Mouse (Mus musculus) heart, postnatal 25 days (tissue): ENCODE results near the gene Kmt5a. TPM values are rescaled to one million over a fixed set of nuclear protein-coding genes. Genes with fewer than 3 reads are reported as not detected.
"Not testable (repeated sequence)": the region's sequence is repeated elsewhere in the genome, so short reads cannot be mapped to it uniquely, and the experiment has no call there.

ENCODE experiments used
- DNase-seq: peaks from one replicate; pipeline ENCODE4 v3.0.0; 2022; ENCODE audit warnings: low spot score
- intact Hi-C: fragments of 180-260 bp; cut with DNase I; formaldehyde crosslinking; loops from one replicate; pipeline ENCODE4 v1.15.1; 2025
- total RNA-seq, 2 experiments: library from RNA; stranded (reverse); gene quantifications; 2 replicates each; pipeline ENCODE4 v1.2.3; 2021

Gene Kmt5a
- total RNA-seq, 2 experiments from 2014 or later = 221 to 226 TPM

DNA sequence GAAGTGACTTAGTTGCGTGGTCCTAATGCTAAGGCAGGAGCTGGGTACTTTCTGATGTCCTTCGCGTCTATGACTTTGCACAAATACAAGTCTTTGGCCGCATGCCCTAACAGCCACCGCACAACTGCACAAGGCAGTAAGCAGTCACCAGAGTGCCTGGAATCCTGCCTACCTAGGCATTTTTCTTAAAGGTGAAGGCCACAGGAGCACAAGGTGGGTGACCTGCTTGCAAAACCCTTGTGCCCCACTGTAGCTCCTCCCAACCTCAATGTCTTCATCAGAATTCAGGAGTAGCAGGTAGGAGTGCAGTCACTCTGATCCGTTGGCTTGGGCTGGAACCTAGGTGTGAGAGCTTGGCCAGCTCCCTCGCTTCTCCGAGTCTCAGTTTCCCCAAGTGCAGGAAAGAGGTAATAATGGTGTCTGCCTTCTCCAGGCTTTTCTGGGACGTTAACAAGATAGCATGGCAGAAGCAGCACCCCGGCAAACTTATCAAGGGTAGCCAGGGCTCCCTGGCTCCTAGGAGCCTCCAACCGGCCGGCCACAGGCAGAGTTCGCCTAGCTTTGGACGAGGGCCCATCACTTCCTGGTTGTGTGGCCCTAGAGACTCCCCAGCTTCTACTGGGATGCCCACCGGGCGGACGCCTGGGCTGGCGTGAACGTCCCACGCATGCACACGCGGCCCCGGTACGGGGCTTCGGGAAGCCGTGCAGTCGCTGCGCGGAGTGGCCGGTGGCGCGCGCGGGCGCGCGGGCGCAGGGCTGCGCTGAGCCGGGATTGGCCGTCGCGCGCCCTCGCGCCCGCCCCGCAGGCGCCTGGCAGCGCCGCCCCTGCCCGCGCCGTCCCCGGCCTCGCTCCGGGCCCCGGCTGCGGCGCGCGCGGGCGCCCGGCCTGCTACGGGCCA lies 5.2 kb downstream of the Kmt5a start:
- peak; percentile 56 for DNase-seq
- intact Hi-C loops = loop anchor here (5.0 kb wide), 1 partner anchor 37 kb away; the partner anchor contains the start of gene Snrnp35

DNA sequence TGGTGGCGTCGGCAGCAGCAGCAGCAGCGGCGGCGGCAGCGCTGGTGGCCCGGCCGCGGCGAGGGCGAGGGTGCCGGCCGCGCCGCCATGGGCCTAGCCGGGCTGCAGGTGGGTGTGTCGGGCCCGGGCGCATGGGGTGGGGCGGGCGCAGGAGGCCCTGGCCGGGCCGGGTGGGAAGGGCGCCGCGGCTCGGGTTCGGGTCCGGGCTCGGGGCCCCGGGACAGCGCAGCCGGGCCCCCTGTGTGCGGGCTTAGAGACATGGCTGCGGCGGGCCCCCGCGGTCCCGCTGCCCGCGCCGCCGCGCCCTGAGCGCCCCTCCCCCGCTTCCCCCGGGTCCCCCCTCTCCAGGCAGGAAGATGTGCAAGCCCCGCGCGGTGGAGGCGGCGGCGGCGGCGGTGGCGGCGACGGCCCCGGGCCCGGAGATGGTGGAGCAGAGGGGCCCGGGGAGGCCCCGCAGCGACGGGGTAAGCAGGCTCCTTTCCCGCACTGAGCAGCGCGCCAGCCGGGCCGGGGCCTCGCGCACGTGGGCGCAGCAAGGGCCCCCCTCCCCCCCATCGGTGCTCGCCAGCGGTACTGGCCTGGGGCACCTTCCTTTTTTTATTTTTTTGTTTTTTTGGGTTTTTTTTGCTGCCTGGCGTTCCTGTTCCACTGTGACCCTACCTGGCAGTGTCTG lies 6.0 kb downstream of the Kmt5a start:
- no peak for DNase-seq
- intact Hi-C loops = loop anchor here (5.0 kb wide), 1 partner anchor 37 kb away; the partner anchor contains the start of gene Snrnp35

- intact Hi-C loops = loop anchor here (5.0 kb wide), 1 partner anchor 36 kb away; the partner anchor contains the start of gene Snrnp35
- DNase-seq = peak; percentile 60
Observed at GRCm38 (mm10) chr5:124446301-124446881, 6.7 kb downstream of the Kmt5a start.

- intact Hi-C loops = loop anchor here (5.0 kb wide), 1 partner anchor 33 kb away; the partner anchor contains the start of gene Snrnp35
- DNase-seq = no peak
Observed at GRCm38 (mm10) chr5:124449494-124449893, 9.8 kb downstream of the Kmt5a start.

- no peak for DNase-seq
- intact Hi-C loops = no loop called here
Observed at GRCm38 (mm10) chr5:124450051-124450450, 10.3 kb downstream of the Kmt5a start.

GRCm38 (mm10) chr5:124450641-124451340 lies 11.1 kb downstream of the Kmt5a start:
- intact Hi-C loops = no loop called here
- no peak for DNase-seq

GRCm38 (mm10) chr5:124452494-124453228 lies 12.9 kb downstream of the Kmt5a start:
- intact Hi-C loops = no loop called here
- no peak for DNase-seq

DNA sequence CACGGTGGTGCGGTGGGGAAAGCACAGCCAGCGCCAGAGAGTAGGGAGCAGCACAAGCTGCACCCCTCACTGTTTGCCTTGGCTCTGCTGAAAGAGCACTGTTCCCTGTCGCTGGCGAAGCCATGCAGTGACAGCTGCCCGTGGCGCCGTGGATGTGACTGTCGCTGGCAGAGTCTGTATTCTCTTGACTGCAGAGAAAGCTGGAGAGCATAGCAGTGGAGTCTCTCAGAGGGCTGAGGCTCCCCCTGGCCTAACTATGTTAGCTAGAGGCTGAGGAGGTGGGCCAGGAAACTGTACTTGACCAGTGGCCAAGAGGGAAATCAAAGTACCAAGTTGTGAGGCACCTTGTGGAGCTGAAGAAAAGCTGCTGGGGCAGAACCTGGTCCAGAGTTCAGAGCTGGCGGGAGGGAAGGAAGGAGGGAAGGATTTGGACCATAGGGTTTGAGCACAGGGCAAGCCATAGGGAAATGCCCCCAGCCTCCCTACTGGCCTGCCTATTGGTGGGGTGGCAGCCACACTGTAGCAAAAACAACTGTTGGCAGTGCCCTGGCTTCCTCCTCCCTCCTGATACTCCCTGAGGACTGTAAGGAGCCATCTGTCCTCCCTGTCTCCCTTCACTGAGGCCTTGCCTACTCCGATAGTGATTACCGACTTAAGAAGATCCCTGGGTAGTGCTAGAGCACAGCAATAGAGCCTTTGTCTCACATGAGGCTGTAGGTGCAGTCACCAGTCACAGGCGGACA lies 13.8 kb downstream of the Kmt5a start:
- intact Hi-C loops = no loop called here

DNA sequence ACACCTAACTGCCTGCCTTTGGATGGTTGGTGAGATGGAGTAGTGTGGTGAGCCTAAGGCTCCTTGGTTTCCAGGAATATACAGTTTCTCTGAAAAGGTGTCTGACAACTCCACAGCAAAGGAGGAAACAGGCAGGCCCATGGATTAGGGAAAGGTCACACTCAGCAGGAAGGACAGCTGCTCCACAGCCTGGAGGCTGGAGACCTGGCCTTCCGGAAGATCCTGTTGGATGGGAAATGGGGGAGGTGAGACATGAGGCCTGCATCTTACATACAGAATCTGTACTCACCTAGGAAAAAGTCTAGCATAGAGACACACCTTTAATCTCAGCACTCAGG lies 14.3 kb downstream of the Kmt5a start:
- DNase-seq = no peak
- intact Hi-C loops = no loop called here

More for the DNA sequence above, 13.8 kb downstream of the Kmt5a start:
- no peak for DNase-seq

DNA sequence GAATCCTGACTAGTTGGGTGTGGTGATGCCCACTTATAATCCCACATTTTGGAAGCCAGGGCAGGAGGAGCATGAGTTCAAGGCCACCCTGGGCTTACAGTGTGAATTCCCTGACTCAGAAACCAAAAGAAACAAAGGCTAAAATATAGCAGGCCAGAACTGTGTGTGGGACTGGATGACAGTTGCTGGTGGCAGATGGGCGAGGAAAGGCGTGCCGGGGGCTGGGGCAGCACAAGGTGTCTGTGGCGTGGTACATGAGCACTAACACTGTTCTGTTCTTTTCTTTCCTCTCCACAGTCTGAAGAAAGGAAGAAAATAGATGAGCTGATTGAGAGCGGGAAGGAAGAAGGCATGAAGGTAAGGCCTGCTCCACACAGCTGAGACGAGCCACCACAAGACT lies 17.0 kb downstream of the Kmt5a start:
- no peak for DNase-seq
- intact Hi-C loops = no loop called here

- intact Hi-C loops = not testable (repeated sequence)
Observed at GRCm38 (mm10) chr5:124460922-124461321, 21.2 kb downstream of the Kmt5a start.

DNA sequence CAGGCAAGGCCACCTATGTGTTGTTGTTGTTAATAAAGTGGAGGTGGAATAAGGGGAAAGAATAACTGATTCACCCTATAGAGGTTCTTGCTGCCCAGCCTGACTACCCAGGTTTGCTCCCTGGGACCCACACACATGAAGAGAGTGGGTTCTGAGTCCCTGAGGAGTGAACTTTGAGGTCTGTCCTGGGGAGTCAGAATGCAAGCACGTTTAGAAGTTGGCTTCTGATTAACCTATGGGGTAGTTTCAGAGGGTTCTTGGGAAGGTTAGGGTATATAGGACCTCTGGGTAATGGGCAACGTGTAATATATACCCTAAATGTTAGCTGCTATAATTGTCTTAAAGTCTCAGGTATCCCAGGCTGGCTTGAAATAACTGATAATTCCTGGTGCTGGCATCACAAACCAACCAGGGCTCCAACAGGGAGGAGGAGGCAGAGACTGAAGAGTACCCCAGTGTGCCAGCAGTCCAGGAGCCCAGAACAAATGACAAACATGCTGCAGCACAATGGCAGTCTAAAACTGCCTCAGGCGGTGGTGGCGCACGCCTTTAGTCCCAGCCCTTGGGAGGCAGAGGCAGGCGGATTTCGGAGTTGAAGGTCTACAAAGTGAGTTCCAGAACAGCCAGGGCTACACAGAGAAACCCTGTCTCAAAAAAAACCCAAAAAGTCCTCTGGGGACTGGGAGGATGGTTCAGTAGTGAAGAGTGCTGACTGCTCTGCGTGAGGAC lies 22.7 kb downstream of the Kmt5a start:
- no peak for DNase-seq
- intact Hi-C loops = no loop called here

More at GRCm38 (mm10) chr5:124460922-124461321, 21.2 kb downstream of the Kmt5a start:
- DNase-seq = not testable (repeated sequence)

DNA sequence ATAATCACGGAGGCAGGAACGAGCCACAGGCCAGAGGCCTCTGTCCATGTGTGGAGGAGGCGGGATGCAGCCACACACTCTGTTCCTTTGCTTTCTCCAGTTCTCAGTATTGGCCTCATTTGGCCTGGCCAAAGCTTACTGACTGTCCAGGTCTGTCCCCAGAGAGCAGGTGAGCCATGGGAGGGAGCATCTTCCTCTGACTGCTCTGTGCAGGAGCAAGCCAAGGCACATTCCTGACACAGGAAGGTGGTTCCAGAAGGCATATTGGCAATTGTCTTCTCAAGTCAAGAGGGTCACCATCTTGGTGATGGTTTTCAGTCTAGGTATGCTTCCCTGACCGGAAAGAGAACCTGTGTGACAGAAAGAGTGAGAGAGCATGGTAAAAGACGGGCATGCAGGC lies 23.7 kb downstream of the Kmt5a start:
- intact Hi-C loops = no loop called here
- no peak for DNase-seq

DNA sequence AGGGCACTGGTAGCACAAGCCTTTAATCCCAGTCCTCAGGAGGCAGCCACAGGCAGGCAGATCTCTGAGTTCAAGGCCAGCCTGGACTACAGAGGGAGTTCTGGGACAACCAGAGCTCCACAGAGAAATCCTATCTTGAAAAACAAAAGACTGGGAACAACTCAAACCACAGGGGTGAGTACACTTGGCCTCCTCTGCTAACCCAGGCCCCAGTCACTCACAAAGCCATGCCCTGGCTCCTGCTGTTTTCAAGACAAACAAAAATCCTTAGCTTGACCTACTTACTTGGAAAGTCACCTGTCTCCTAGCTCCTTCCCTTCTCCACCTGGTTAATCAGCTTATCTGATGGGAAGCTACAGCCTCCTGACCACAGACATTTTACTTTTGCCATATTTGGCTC lies 25.2 kb downstream of the Kmt5a start:
- intact Hi-C loops = no loop called here
- DNase-seq = no peak

- no peak for DNase-seq
- intact Hi-C loops = no loop called here
Observed at GRCm38 (mm10) chr5:124467766-124468165, 28.0 kb downstream of the Kmt5a start.

GRCm38 (mm10) chr5:124468365-124468764 lies 28.6 kb downstream of the Kmt5a start:
- intact Hi-C loops = no loop called here
- no peak for DNase-seq

GRCm38 (mm10) chr5:124469486-124469885 lies 29.8 kb downstream of the Kmt5a start:
- intact Hi-C loops = no loop called here
- DNase-seq = no peak

DNA sequence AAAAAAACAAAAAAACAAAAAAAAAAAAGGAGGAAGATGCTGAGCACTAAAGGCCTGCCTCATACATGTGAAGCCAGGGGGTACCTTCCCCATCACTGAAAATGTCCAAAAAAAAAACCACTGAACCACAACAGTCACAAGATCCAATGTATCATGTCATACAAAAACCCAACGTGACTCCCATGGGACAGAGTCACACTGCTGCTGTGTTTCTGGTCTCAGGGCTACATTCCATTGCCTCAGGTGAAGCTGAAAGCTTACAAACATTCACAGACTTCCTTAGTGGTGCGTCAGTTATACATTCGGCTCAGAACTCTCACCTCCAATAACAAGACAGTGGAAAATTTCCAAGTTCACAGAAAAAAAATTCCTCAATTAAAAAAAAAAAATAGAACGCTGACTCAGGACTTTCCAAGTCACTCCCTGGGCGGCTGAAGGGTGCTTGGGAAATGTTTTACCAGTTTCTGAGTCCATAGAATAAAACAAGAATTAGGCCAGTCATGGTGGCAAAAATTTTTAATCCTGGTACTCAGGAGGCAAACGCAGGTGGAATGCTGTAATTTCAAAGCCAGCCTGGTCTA lies 31.0 kb downstream of the Kmt5a start:
- no peak for DNase-seq
- intact Hi-C loops = no loop called here
